Mouse (Mus musculus): ENCODE measurements at regions not wholly inside any gene's neighbourhood (a gene's known extent, or its start where the extent isn't known, plus 50 kb on each side); places are given as distances from the start of the nearest gene placed in this dataset.

DNA sequence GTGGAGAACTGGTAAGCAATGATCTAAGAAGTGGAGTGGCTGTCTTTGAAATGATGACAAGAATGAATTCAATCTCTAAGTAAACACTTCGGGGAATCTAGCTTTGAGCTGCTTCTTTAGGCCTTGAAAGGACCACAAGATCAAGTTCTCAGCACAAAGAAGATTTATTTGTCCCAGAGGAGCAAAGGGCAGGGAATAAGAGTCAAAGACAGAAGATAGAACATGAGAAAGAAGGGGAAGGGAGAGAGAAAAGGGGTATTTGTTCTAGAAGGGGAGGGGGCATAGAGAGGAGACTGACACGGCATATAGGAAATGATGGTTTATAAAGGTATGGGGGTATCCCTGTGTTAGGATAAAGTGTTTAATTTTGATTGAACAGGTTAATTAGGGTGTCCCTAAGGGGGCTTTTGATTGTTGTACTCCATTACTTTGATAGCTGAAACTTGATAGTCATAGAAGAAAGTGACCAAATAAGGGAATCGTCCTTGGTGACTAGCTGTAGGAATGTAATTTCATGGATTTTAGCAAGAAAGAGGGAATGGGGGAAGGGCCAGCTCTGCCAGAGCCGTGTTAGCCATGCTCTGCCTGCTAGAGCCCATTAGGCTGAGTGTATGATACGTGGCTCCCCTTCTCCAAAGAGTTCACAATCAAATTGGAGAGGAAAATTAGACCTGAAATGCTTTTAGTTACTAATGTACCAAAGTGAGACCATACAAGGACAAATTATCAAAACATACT, 531.1 kb upstream of the Tbl1xr1 start:
- WGBS: 82% methylated on average over 5 of the region's 5 CpGs
- no peaks in the 10 kb centered on the region for H3K36me3 ChIP-seq (ENCODE audit: control insufficient read depth, insufficient read depth, low read length)
- TF ChIP-seq POLR2A (IDR thresholded peaks at IDR 0.05; ENCODE audit: low read depth, low read length) (no peak), CTCF (IDR thresholded peaks at IDR 0.05; ENCODE audit: extremely low read depth, insufficient read length, insufficient replicate concordance, low read depth, low read length) (no peak)

DNA sequence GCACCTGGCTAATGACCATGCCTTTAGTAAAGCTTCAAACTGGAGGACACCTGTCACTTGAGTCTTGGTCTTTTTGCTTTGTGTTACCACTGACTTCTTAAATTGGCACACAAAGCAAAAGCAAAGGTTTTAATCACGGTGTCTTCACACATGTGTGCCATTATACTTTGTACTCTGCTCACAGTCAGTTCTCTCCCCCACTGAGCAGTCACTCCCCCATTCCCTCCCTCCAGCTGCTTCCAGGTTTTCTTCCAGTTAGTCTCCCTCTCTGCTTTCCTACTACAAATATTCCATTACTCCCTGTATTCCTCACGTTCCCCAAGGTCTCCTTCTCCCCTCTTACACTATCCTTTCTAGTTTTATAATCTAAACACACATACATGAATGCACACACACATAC, 530.0 kb upstream of the Tbl1xr1 start:
- TF ChIP-seq POLR2A (IDR thresholded peaks at IDR 0.05; ENCODE audit: low read depth, low read length) (no peak), CTCF (IDR thresholded peaks at IDR 0.05; ENCODE audit: extremely low read depth, insufficient read length, insufficient replicate concordance, low read depth, low read length) (no peak)
- Histone ChIP-seq H3K36me3 (ENCODE audit: control insufficient read depth, insufficient read depth, low read length) (no peaks in the 10 kb centered on the region), H3K4me1 (ENCODE audit: control insufficient read depth, insufficient read depth, insufficient read length, low read length) (no peaks in the 10 kb centered on the region), H3K27ac (ENCODE audit: insufficient read depth, low read depth, low read length) (no peak overlapping the region), H3K4me3 (ENCODE audit: low read depth, low read length) (no peak overlapping the region), H3K27me3 (ENCODE audit: control insufficient read depth, insufficient read depth, low read length) (no peaks in the 10 kb centered on the region)
- WGBS: 43% methylated on average over 2 of the region's 2 CpGs

More for the DNA sequence above, 531.1 kb upstream of the Tbl1xr1 start:
- Histone ChIP-seq H3K27ac (ENCODE audit: insufficient read depth, low read depth, low read length) (no peak overlapping the region), H3K4me3 (ENCODE audit: low read depth, low read length) (no peak overlapping the region), H3K27me3 (ENCODE audit: control insufficient read depth, insufficient read depth, low read length) (no peaks in the 10 kb centered on the region), H3K4me1 (ENCODE audit: control insufficient read depth, insufficient read depth, insufficient read length, low read length) (no peaks in the 10 kb centered on the region)

DNA sequence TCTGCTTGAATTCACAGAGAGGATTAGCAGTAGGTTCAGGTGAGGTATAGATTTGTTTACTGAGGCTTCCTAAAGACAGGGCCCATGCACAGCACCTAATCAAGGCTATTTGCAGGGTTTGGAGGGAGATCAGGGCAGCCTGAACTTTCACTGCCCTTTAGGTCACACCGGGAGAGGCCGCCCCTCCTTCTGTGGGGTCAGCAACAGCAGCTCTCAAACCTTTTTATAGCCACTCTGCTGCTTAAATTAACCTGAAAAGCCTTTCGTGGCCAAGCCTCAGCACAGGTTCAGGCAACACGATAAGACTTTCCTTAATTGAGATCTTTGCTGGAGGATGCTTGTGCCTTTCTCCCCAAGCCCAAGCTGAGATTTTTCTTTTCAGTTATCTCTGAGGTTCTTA, 526.8 kb upstream of the Tbl1xr1 start:
- TF ChIP-seq CTCF (IDR thresholded peaks at IDR 0.05; ENCODE audit: extremely low read depth, insufficient read length, insufficient replicate concordance, low read depth, low read length) (no peak), POLR2A (IDR thresholded peaks at IDR 0.05; ENCODE audit: low read depth, low read length) (no peak)
- 65% methylated on average over 4 of the region's 4 CpGs for WGBS

DNA sequence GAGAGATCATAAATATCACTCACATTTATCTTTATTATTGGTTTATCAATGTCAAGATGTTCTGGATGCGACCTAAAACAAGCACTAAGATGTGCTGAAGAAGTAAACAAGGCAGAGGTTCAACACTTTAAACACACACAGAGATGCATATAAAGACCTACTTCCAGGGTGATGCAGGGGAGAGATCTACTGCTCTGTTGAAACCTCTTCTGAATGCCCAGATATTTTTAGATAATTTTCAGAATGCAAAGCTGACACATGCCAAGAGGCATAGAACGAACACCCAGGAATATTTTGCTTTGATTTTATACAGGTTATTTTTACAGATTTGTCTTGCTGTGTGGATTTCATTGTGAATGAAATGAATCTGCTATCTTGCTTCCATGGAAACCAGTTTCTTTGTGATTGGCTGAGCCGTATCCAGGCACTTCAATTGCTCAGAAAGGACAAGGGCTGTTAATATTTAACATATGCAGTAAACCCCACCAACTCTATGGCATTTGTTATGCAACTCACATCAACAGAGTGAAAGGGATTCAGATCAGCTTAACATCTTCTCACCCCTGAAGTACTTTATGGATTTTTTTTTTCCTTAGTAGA, 523.2 kb upstream of the Tbl1xr1 start:
- WGBS: 29% methylated on average over 3 of the region's 3 CpGs
- H3K27ac ChIP-seq (ENCODE audit: insufficient read depth, low read depth, low read length): no peak overlapping the region
- TF ChIP-seq POLR2A (IDR thresholded peaks at IDR 0.05; ENCODE audit: low read depth, low read length) (no peak), CTCF (IDR thresholded peaks at IDR 0.05; ENCODE audit: extremely low read depth, insufficient read length, insufficient replicate concordance, low read depth, low read length) (no peak)

More for the DNA sequence above, 526.8 kb upstream of the Tbl1xr1 start:
- Histone ChIP-seq H3K27me3 (ENCODE audit: control insufficient read depth, insufficient read depth, low read length) (no peaks in the 10 kb centered on the region), H3K36me3 (ENCODE audit: control insufficient read depth, insufficient read depth, low read length) (no peaks in the 10 kb centered on the region), H3K27ac (ENCODE audit: insufficient read depth, low read depth, low read length) (no peak overlapping the region), H3K4me1 (ENCODE audit: control insufficient read depth, insufficient read depth, insufficient read length, low read length) (no peaks in the 10 kb centered on the region), H3K4me3 (ENCODE audit: low read depth, low read length) (no peak overlapping the region)

DNA sequence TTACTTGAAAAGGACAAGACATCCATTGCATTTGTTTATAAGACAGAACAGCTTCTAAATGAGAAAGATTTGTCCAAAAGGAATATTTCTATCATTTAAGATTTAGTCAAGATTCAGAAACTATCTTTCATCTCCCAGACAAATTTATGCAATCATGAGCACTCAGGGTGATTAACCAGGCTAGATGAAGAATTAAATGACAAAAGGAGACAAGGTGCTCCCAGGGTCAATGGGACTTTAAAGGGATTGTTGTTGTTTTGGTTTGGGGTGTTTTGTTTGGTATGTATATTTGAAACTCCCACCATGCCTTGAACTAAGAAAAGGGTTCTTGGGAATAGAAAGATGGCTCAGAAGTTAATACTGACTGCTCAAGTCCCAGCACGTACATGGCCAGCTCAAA, 522.6 kb upstream of the Tbl1xr1 start:
- TF ChIP-seq POLR2A (IDR thresholded peaks at IDR 0.05; ENCODE audit: low read depth, low read length) (no peak), CTCF (IDR thresholded peaks at IDR 0.05; ENCODE audit: extremely low read depth, insufficient read length, insufficient replicate concordance, low read depth, low read length) (no peak)
- Histone ChIP-seq H3K27ac (ENCODE audit: insufficient read depth, low read depth, low read length) (no peak overlapping the region), H3K27me3 (ENCODE audit: control insufficient read depth, insufficient read depth, low read length) (no peaks in the 10 kb centered on the region), H3K4me3 (ENCODE audit: low read depth, low read length) (no peak overlapping the region), H3K4me1 (ENCODE audit: control insufficient read depth, insufficient read depth, insufficient read length, low read length) (no peaks in the 10 kb centered on the region), H3K36me3 (ENCODE audit: control insufficient read depth, insufficient read depth, low read length) (no peaks in the 10 kb centered on the region)
- 78% methylated on average over 1 of the region's 1 CpGs for WGBS

More for the DNA sequence above, 523.2 kb upstream of the Tbl1xr1 start:
- H3K4me3 ChIP-seq (ENCODE audit: low read depth, low read length): no peak overlapping the region
- H3K4me1 ChIP-seq (ENCODE audit: control insufficient read depth, insufficient read depth, insufficient read length, low read length): no peaks in the 10 kb centered on the region
- H3K36me3 ChIP-seq (ENCODE audit: control insufficient read depth, insufficient read depth, low read length): no peaks in the 10 kb centered on the region
- H3K27me3 ChIP-seq (ENCODE audit: control insufficient read depth, insufficient read depth, low read length): no peaks in the 10 kb centered on the region

DNA sequence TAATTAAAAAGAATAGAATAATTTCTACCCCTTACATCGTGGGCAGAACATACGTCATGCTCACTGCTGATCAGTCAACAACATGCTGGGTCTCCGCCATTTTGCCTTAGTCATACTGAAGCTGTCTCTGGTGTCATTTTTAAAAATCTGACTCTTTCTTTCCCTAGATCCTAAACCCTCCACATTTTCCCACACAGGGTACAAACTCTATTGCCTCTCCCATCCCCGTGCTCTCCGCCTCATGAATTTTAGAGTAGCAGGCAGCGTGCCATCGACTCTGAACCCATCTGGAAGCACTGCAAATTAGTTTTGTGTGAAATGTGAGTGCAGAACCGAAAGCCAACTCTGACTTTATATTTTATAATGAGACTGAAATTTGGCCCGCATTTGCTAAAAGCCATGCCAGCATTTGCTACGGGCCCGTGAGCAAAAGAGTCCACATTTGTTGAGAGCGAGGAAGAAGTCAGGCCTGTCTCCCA, 518.5 kb upstream of the Tbl1xr1 start:
- TF ChIP-seq CTCF (IDR thresholded peaks at IDR 0.05; ENCODE audit: extremely low read depth, insufficient read length, insufficient replicate concordance, low read depth, low read length): no peak
- no peak for TF ChIP-seq POLR2A (IDR thresholded peaks at IDR 0.05; ENCODE audit: low read depth, low read length)
- WGBS: 86% methylated on average over 12 of the region's 12 CpGs
- H3K27me3 ChIP-seq (ENCODE audit: control insufficient read depth, insufficient read depth, low read length): no peaks in the 10 kb centered on the region

DNA sequence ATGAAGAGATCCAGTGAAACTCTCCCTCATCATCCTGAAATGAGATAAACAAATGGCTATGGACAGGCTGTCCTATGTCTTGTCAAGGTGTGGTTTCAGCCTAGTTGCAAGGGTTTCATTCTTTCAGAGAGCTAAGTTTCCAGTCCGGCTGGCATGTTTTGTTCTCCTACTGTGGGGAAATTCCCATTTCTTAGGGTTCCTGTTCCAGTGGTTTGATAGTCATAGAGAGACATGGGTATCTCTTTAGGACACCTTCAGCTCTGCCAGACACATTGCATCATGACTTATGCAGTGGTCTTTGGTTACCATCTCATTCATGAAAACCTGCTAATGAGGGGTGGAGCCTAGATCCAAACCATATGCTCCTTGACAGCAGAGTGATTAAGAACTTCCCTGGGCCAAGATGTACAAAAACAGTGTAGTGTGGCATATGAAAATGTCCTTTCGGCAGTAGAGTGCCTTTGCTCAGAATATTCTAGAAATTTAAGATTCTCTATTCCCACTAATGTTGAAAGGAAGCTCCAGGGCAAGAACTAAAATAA, 513.6 kb upstream of the Tbl1xr1 start:
- Histone ChIP-seq H3K4me3 (ENCODE audit: low read depth, low read length) (no peak overlapping the region), H3K27me3 (ENCODE audit: control insufficient read depth, insufficient read depth, low read length) (no peaks in the 10 kb centered on the region), H3K27ac (ENCODE audit: insufficient read depth, low read depth, low read length) (no peak overlapping the region), H3K4me1 (ENCODE audit: control insufficient read depth, insufficient read depth, insufficient read length, low read length) (no peaks in the 10 kb centered on the region), H3K36me3 (ENCODE audit: control insufficient read depth, insufficient read depth, low read length) (no peaks in the 10 kb centered on the region)
- 92% methylated on average over 2 of the region's 2 CpGs for WGBS
- TF ChIP-seq POLR2A (IDR thresholded peaks at IDR 0.05; ENCODE audit: low read depth, low read length) (no peak), CTCF (IDR thresholded peaks at IDR 0.05; ENCODE audit: extremely low read depth, insufficient read length, insufficient replicate concordance, low read depth, low read length) (no peak)

More for the DNA sequence above, 518.5 kb upstream of the Tbl1xr1 start:
- H3K27ac ChIP-seq (ENCODE audit: insufficient read depth, low read depth, low read length): no peak overlapping the region
- no peak overlapping the region for H3K4me3 ChIP-seq (ENCODE audit: low read depth, low read length)
- H3K4me1 ChIP-seq (ENCODE audit: control insufficient read depth, insufficient read depth, insufficient read length, low read length): no peaks in the 10 kb centered on the region
- no peaks in the 10 kb centered on the region for H3K36me3 ChIP-seq (ENCODE audit: control insufficient read depth, insufficient read depth, low read length)

All from small intestine, adult 2 months (tissue).